Mouse (Mus musculus) heart, embryonic 11.5 days (tissue): Measurements from ENCODE around the gene BC055324. TPM values are rescaled to one million over a fixed set of nuclear protein-coding genes. Genes with fewer than 3 reads are reported as not detected.

Source experiments
- ATAC-seq: fragments of 200-750 bp; cut with Nextera tagmentation; replicated peaks from 2 replicates; pipeline ENCODE4 v1.8.0; 2017; ENCODE audit warnings: moderate library complexity; ENCODE audit not compliant: insufficient number of reproducible peaks, low FRiP score, low TSS enrichment
- H3K27ac ChIP-seq: fragments of 300-500 bp; sonication (generic); 2 replicates; pipeline ENCODE4 v1.5.1; 2014; ENCODE audit warnings: mild to moderate bottlenecking, low read depth, low read length
- H3K27me3 ChIP-seq: fragments of 300-500 bp; sonication (generic); 2 replicates; pipeline ENCODE4 v1.6.1; 2014; ENCODE audit warnings: mild to moderate bottlenecking, low read length, mixed read lengths; ENCODE audit not compliant: control insufficient read depth, insufficient read depth
- H3K36me3 ChIP-seq: fragments of 300-500 bp; sonication (generic); 2 replicates; pipeline ENCODE4 v1.6.1; 2014; ENCODE audit warnings: mild to moderate bottlenecking, low read length, moderate library complexity, mixed read lengths; ENCODE audit not compliant: control insufficient read depth, insufficient read depth
- H3K4me1 ChIP-seq: fragments of 300-500 bp; sonication (generic); 2 replicates; pipeline ENCODE4 v1.6.1; 2014; ENCODE audit warnings: low read length; ENCODE audit not compliant: control insufficient read depth, insufficient read depth
- H3K4me2 ChIP-seq: fragments of 300-500 bp; sonication (generic); 2 replicates; pipeline ENCODE4 v1.6.1; 2014; ENCODE audit warnings: mild to moderate bottlenecking, moderate library complexity
- H3K4me3 ChIP-seq: fragments of 300-500 bp; sonication (generic); 2 replicates; pipeline ENCODE4 v1.5.1; 2014; ENCODE audit warnings: low read depth, low read length
- H3K9ac ChIP-seq: fragments of 300-500 bp; sonication (generic); 2 replicates; pipeline ENCODE4 v1.6.1; 2014; ENCODE audit warnings: mild to moderate bottlenecking, low read depth, low read length, moderate library complexity
- H3K9me3 ChIP-seq: fragments of 300-500 bp; sonication (generic); replicated peaks from 2 replicates; pipeline ENCODE4 v1.6.1; 2016; ENCODE audit warnings: low read length; ENCODE audit not compliant: control insufficient read depth
- WGBS: fragments of 180-500 bp; shearing (Covaris S2); extraction: QIAGEN DNeasy Blood & Tissue Kit; methylation state at CpG from one replicate; pipeline ENCODE4 v1.1.7; 2014; ENCODE audit not compliant: insufficient replicate concordance; 5-methylcytosine and 5-hydroxymethylcytosine counted together
- polyA plus RNA-seq: library from polyadenylated mRNA; unstranded; fragments of >200 nt; fragmentation: Nextera tagmentation; extraction: Ambion mirVana; gene quantifications from 2 replicates; pipeline ENCODE4 v1.2.1, GENCODE M21; 2014

BC055324 gene
- polyA plus RNA-seq, 1 experiment from 2014 or later = 20.0 TPM

DNA sequence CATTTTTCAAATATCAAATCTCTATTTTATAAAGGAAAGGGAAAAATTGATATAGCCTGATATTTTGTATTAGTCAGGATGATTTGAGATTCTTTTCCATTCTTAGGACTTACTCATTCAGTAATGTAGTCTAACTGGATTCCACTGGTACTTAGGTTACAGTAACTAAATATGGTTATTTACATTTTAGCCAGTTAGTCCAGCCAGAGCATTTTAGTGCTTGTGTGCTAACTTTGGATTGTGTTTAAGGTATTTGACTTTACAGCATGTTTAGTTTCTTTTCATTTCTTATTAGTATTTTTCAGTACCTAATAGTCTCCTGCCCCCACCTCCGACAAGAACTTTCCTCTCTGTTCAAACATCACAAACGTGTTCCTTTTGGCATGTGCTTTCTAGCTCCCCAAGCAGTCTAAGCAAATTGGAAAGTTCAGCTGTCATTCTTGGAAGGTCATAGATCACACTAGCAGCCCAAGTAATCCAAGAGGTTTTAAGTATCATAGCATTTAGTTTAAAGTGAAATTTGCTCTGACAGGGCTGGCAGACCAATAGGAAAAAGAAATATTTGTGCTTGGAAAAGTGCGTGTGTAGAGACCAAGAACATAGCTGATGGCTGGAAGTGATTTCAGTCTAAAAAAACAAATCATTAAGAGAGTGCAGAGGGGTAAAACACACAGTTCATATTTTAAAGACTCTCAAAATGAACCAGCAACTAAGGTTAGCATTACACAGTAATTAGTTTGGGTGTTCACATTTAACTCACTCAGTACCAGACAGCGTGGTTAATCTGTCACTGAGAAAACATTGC is 87.4 kb downstream of the BC055324 start:
- Histone ChIP-seq H3K9ac (no peak overlapping the region), H3K9me3 (no peaks in the 10 kb centered on the region), H3K27ac (no peak overlapping the region), H3K4me2 (no peak overlapping the region), H3K36me3 (no peaks in the 10 kb centered on the region), H3K4me3 (no peak overlapping the region), H3K27me3 (no peaks in the 10 kb centered on the region), H3K4me1 (no peaks in the 10 kb centered on the region)
- ATAC-seq = no peak
- 54% methylated on average over 4 of the region's 4 CpGs for WGBS

DNA sequence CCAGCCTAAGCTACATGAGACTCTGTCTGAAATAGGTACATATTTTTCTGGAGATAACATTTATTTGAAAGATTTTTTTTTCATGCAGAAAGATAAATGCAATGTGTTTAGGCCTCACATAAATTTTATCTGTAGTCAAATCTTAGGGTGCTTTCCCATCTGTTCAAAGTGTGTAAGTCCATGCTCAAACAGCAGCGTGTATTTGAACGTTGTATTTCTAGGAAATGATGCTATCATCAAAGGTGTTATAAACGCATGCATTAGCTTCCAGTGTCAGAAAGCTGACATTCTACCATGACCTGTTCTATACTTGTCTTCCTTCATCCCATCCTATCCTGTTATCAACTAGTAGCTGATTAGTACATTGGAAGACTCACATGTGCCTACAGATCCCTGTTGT is 91.2 kb downstream of the BC055324 start:
- no peak overlapping the region for H3K4me2 ChIP-seq
- H3K4me3 ChIP-seq = no peak overlapping the region
- H3K27ac ChIP-seq = no peak overlapping the region
- no peaks in the 10 kb centered on the region for H3K36me3 ChIP-seq
- no peaks in the 10 kb centered on the region for H3K9me3 ChIP-seq
- ATAC-seq = no peak
- H3K4me1 ChIP-seq = no peaks in the 10 kb centered on the region
- no peak overlapping the region for H3K9ac ChIP-seq
- 75% methylated on average over 3 of the region's 3 CpGs for WGBS
- H3K27me3 ChIP-seq = no peaks in the 10 kb centered on the region

DNA sequence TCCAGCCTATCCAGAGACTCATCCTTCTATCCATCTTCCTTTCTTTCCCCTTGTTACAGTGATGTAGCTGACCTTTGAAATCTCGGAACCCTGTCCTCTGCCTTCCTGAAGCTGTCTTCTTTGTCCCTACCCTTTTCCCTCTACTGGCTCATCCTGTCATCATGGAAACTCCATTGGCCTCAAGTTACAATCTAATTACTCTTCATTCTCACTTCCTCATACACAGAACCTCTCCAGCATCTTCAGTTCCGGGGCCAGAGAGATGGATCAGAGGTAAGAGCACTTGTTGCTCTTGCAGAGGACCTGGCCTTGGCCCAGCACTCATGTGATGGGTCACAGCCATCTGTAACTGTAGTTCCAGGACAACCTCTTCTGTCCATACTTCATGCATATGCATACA is 94.4 kb downstream of the BC055324 start:
- no peak overlapping the region for H3K4me3 ChIP-seq
- H3K4me1 ChIP-seq = no peaks in the 10 kb centered on the region
- H3K27ac ChIP-seq = no peak overlapping the region
- no peaks in the 10 kb centered on the region for H3K9me3 ChIP-seq
- WGBS = 74% methylated on average over 2 of the region's 2 CpGs
- no peak overlapping the region for H3K9ac ChIP-seq
- no peak for ATAC-seq
- H3K4me2 ChIP-seq = no peak overlapping the region
- H3K27me3 ChIP-seq = no peaks in the 10 kb centered on the region
- H3K36me3 ChIP-seq = no peaks in the 10 kb centered on the region

DNA sequence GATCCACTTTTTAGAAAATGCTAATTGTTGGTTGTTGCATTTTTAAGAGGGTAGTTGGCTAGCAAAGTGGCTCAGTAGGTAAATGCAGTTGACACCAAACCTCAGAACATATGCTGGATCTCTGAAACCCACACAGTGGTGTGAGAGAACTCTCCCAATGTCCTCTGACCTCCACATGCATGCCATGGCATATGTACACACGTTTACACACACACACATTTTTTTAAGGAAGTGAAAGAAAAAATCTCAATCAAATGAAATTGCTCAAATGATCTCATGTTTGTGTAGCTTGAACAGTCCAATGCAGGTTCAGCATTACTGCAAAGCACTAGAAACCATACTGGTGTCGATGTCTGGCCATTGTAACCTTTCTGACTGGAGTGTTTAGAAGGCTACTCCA is 95.0 kb downstream of the BC055324 start:
- H3K4me1 ChIP-seq = no peaks in the 10 kb centered on the region
- no peak overlapping the region for H3K27ac ChIP-seq
- H3K4me2 ChIP-seq = no peak overlapping the region
- WGBS = 83% methylated on average over 2 of the region's 2 CpGs
- no peak for ATAC-seq
- no peak overlapping the region for H3K9ac ChIP-seq
- no peaks in the 10 kb centered on the region for H3K27me3 ChIP-seq
- no peaks in the 10 kb centered on the region for H3K36me3 ChIP-seq
- H3K9me3 ChIP-seq = no peaks in the 10 kb centered on the region
- H3K4me3 ChIP-seq = no peak overlapping the region

DNA sequence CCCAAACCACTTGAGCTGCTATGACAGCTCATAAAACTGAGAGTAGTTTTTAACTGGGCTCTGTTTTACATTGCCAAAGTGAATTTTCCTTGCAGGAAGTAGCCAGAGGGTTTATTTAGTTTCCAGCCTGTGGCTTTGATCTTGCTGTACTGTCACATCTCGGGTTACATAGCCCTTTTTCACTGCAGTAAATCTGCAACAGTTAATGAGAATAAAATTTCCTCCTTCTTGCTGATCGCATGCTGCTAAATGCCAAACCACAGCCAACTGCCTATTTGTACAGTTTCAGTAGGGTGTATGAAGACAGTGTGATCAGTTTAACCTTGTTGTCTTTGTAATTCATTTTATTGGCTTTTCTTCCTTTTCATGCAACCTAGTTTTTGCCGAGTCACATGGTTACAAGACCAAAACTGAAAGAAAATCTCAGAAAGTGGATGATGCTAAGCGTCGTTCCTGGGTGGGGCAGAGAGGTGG is 96.3 kb downstream of the BC055324 start:
- no peak for ATAC-seq
- Histone ChIP-seq H3K36me3 (no peaks in the 10 kb centered on the region), H3K4me1 (no peaks in the 10 kb centered on the region), H3K27ac (no peak overlapping the region), H3K4me2 (no peak overlapping the region), H3K9ac (no peak overlapping the region), H3K27me3 (no peaks in the 10 kb centered on the region), H3K4me3 (no peak overlapping the region), H3K9me3 (no peaks in the 10 kb centered on the region)
- WGBS = 61% methylated on average over 5 of the region's 5 CpGs

Other genes with a start within 250 kb of the BC055324 start
- 29.3 and 32.5 TPM in 2 replicates for gene Kifap3, start 215.2 kb downstream of the BC055324 start, polyA plus RNA-seq
- 11.9 and 14.0 TPM in 2 replicates for gene Scyl3, start 65.7 kb downstream of the BC055324 start, polyA plus RNA-seq
- 7.6 and 8.3 TPM in 2 replicates for gene Mettl18, start 93 bp upstream of the BC055324 start, polyA plus RNA-seq
- gene Sele, start 53.4 kb upstream of the BC055324 start, polyA plus RNA-seq = 0.09 TPM in 1 of 2 replicates, not detected in the other
- 0.14 TPM in 1 of 2 replicates, not detected in the other for gene Sell, start 67.2 kb upstream of the BC055324 start, polyA plus RNA-seq
- gene Selp, start 120.5 kb upstream of the BC055324 start, polyA plus RNA-seq = 0.19 and 0.21 TPM in 2 replicates
- 0.70 and 1.1 TPM in 2 replicates for gene F5, start 157.0 kb upstream of the BC055324 start, polyA plus RNA-seq